Mouse (Mus musculus): ENCODE data around the gene Mtor.

Gene Mtor

GRCm38 (mm10) chr4:148590421-148591170 is 142.2 kb downstream of the Mtor start:
- in situ Hi-C loops (cut with MboI; ENCODE audit: low sequenced_read_pairs), result no loop called here

- in situ Hi-C loops (cut with MboI; ENCODE audit: low sequenced_read_pairs), result no loop called here
Observed at GRCm38 (mm10) chr4:148591171-148591630, 142.8 kb downstream of the Mtor start, which contains the start of gene Srm. Srm (plus strand) TSS chr4:148591503.

- in situ Hi-C loops (cut with MboI; ENCODE audit: low sequenced_read_pairs), result no loop called here
Observed at GRCm38 (mm10) chr4:148591637-148592380, 143.4 kb downstream of the Mtor start.

GRCm38 (mm10) chr4:148593996-148594395 is 145.6 kb downstream of the Mtor start:
- in situ Hi-C loops (cut with MboI; ENCODE audit: low sequenced_read_pairs), result no loop called here

GRCm38 (mm10) chr4:148595916-148596315 is 147.5 kb downstream of the Mtor start:
- in situ Hi-C loops (cut with MboI; ENCODE audit: low sequenced_read_pairs), result no loop called here

GRCm38 (mm10) chr4:148596731-148597130 is 148.3 kb downstream of the Mtor start:
- in situ Hi-C loops (cut with MboI; ENCODE audit: low sequenced_read_pairs), result no loop called here

- in situ Hi-C loops (cut with MboI; ENCODE audit: low sequenced_read_pairs), result no loop called here
Observed at GRCm38 (mm10) chr4:148598826-148599225, 150.4 kb downstream of the Mtor start.

GRCm38 (mm10) chr4:148600316-148600715 is 151.9 kb downstream of the Mtor start:
- in situ Hi-C loops (cut with MboI; ENCODE audit: low sequenced_read_pairs), result loop anchor here (25.0 kb wide), 1 partner anchor 438 kb away; the partner anchor contains the start of genes Fbxo2, Fbxo44 and Fbxo6

GRCm38 (mm10) chr4:148601871-148602270 is 153.5 kb downstream of the Mtor start:
- in situ Hi-C loops (cut with MboI; ENCODE audit: low sequenced_read_pairs), result loop anchor here (25.0 kb wide), 1 partner anchor 440 kb away; the partner anchor contains the start of genes Fbxo2, Fbxo44 and Fbxo6

- in situ Hi-C loops (cut with MboI; ENCODE audit: low sequenced_read_pairs), result loop anchor here (25.0 kb wide), 1 partner anchor 440 kb away; the partner anchor contains the start of genes Fbxo2, Fbxo44 and Fbxo6
Observed at GRCm38 (mm10) chr4:148602357-148603120, 154.1 kb downstream of the Mtor start, which contains the start of gene Masp2. Masp2 (plus strand) TSS chr4:148602554.

- in situ Hi-C loops (cut with MboI; ENCODE audit: low sequenced_read_pairs), result loop anchor here (25.0 kb wide), 1 partner anchor 441 kb away; the partner anchor contains the start of genes Fbxo2, Fbxo44 and Fbxo6
Observed at GRCm38 (mm10) chr4:148603376-148604139, 155.1 kb downstream of the Mtor start.

- in situ Hi-C loops (cut with MboI; ENCODE audit: low sequenced_read_pairs), result loop anchor here (25.0 kb wide), 1 partner anchor 442 kb away; the partner anchor contains the start of genes Fbxo2, Fbxo44 and Fbxo6
Observed at GRCm38 (mm10) chr4:148604141-148604540, 155.7 kb downstream of the Mtor start.

- in situ Hi-C loops (cut with MboI; ENCODE audit: low sequenced_read_pairs), result loop anchor here (25.0 kb wide), 1 partner anchor 442 kb away; the partner anchor contains the start of genes Fbxo2, Fbxo44 and Fbxo6
Observed at GRCm38 (mm10) chr4:148604541-148605165, 156.2 kb downstream of the Mtor start.

Measured in CH12F3 (cell line).